In genomic region chr12:16425980-16426379, GRCm38 (mm10) we compare ENCODE assay signal across 18 mouse cellular contexts.
"Had no signal": no experiment of that assay in that cellular context is flagged by ENCODE, and none has a peak within 500 bp of the region (broad histone marks: within the 10 kb centered on the region; RNA-seq: fewer than 3 reads in every experiment).

No protein-coding gene starts in this region.

- DNase-seq: kidney, adult 2 months; kidney, postnatal 36 days; layer of hippocampus, adult 9-11 months; layer of hippocampus, postnatal 36 days; lung, adult 2 months; lung, postnatal 4 days; midbrain, embryonic 14.5 days; retina, postnatal 1 day; right cerebral cortex, postnatal 4 days; spleen, adult 18-20 months; thymus, postnatal 4 days had no signal

- H3K27me3 ChIP-seq: kidney, embryonic 15.5 days; limb, embryonic 12.5 days; neural tube, embryonic 12.5 days had no signal

- ATAC-seq: intestine, embryonic 16.5 days had no signal

- H3K4me3 ChIP-seq: kidney, embryonic 15.5 days; limb, embryonic 12.5 days; midbrain, embryonic 10.5 days; myocyte; neural tube, embryonic 12.5 days had no signal

- H3K27ac ChIP-seq: kidney, embryonic 15.5 days; limb, embryonic 12.5 days; liver, embryonic 14.5 days; midbrain, embryonic 10.5 days; neural tube, embryonic 12.5 days had no signal

- H3K4me1 ChIP-seq: kidney, embryonic 15.5 days; limb, embryonic 12.5 days; midbrain, embryonic 10.5 days; neural tube, embryonic 12.5 days had no signal

- H3K36me3 ChIP-seq: kidney, embryonic 15.5 days; limb, embryonic 12.5 days; midbrain, embryonic 10.5 days; neural tube, embryonic 12.5 days had no signal

- H3K9ac ChIP-seq: kidney, embryonic 15.5 days; limb, embryonic 12.5 days; liver, embryonic 14.5 days; neural tube, embryonic 12.5 days had no signal

- H3K4me2 ChIP-seq: kidney, embryonic 15.5 days; limb, embryonic 12.5 days; neural tube, embryonic 12.5 days had no signal

- H3K9me3 ChIP-seq: kidney, embryonic 15.5 days; limb, embryonic 12.5 days; midbrain, embryonic 10.5 days; neural tube, embryonic 12.5 days had no signal
